In the genomic region with DNA sequence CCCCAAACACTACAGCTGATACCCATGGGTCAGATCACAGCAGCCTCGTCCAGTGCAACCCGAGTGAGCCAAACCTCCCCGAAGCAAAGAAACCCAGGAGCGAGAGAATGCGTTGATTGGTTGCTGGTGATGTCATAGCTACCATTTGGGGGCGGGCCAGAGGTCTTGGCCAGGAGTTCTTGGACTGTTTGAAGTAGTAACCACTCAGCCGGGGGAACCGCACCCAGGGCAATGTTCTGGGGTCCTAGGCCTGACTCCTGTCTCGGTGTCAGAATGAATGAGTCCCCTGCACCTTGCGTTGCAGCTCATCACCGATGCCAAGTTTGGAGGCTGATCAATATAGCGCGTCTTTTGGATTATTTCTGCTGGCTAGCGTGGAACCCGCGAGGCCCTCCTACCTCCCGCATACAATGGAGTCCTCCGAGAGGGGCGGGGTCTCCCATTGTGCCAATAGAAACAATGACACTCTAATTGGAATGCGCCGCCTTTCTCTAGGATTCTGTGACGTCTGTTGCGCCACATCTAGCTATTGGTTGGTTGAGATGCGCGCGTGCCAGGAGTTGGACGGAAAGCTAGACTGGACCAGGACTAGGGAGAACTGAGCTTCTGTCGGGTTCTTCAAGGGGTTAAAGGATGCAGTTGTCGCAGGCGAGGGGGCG, we compare ENCODE assay signal across 9 mouse cellular contexts. TPM values are rescaled to one million over a fixed set of nuclear protein-coding genes. Genes with fewer than 3 reads are reported as not detected.
DNase-seq lines count a peak whose midpoint lies in the region; ATAC-seq lines count a peak whose summit lies in the region.
"Had no signal": no experiment of that assay in that cellular context is flagged by ENCODE, and none has a peak within 500 bp of the region (broad histone marks: within the 10 kb centered on the region; RNA-seq: fewer than 3 reads in every experiment).

No protein-coding gene starts in this region.

- no peaks in the 10 kb centered on the region for H3K36me3 ChIP-seq in heart, embryonic 10.5 days
- no peaks in the 10 kb centered on the region for H3K36me3 ChIP-seq in embryonic facial prominence, embryonic 11.5 days (replicated peaks; ENCODE audit: control insufficient read depth, insufficient read depth, low read depth, low read length)
- H3K36me3 ChIP-seq in intestine, embryonic 15.5 days = no peaks in the 10 kb centered on the region
- peaks cover 26% of the 10 kb centered on the region for H3K36me3 ChIP-seq in midbrain, embryonic 14.5 days (ENCODE audit: control insufficient read depth, insufficient read depth, low read length)

- ATAC-seq in embryonic facial prominence, embryonic 11.5 days (replicated peaks; ENCODE audit: insufficient number of reproducible peaks, low FRiP score, low TSS enrichment, low read depth) = peak; percentile 51; the same call in 1 of the 2 replicates
- ATAC-seq in intestine, embryonic 15.5 days = peak; percentile 43
- ATAC-seq in midbrain, embryonic 14.5 days (ENCODE audit: low FRiP score, low TSS enrichment) = peak; percentile 89
- no peak for ATAC-seq in CD4-positive, CD25-positive, alpha-beta regulatory T cell, adult 4 months

- no peak overlapping the region; the same call in 1 of the 2 replicates for H3K4me2 ChIP-seq in embryonic facial prominence, embryonic 11.5 days (ENCODE audit: low read depth, low read length)
- H3K4me2 ChIP-seq in intestine, embryonic 15.5 days (replicated peaks) = no peak overlapping the region; the same call in 1 of the 2 replicates
- peak overlapping the region; percentile 78 for H3K4me2 ChIP-seq in midbrain, embryonic 14.5 days (ENCODE audit: low read length)

- WGBS in heart, embryonic 10.5 days = under 1% methylated on average over 31 of the region's 31 CpGs
- under 1% methylated on average over 31 of the region's 31 CpGs for WGBS in embryonic facial prominence, embryonic 11.5 days
- 1% methylated on average over 31 of the region's 31 CpGs for WGBS in intestine, embryonic 15.5 days
- WGBS in midbrain, embryonic 14.5 days = under 1% methylated on average over 31 of the region's 31 CpGs

- H3K4me3 ChIP-seq in heart, embryonic 10.5 days = peak overlapping the region; percentile 10
- no peak overlapping the region for H3K4me3 ChIP-seq in embryonic facial prominence, embryonic 11.5 days (ENCODE audit: low read depth, low read length)
- no peak overlapping the region for H3K4me3 ChIP-seq in intestine, embryonic 15.5 days (replicated peaks)
- peak overlapping the region; percentile 72 for H3K4me3 ChIP-seq in midbrain, embryonic 14.5 days (replicated peaks; ENCODE audit: low read depth, low read length)

- peaks cover 37% of the 10 kb centered on the region for H3K4me1 ChIP-seq in heart, embryonic 10.5 days
- no peaks in the 10 kb centered on the region; the same call in 1 of the 2 replicates for H3K4me1 ChIP-seq in embryonic facial prominence, embryonic 11.5 days (ENCODE audit: control insufficient read depth, insufficient read depth, low read length)
- H3K4me1 ChIP-seq in intestine, embryonic 15.5 days (replicated peaks) = peaks cover 15% of the 10 kb centered on the region
- peaks cover 28% of the 10 kb centered on the region for H3K4me1 ChIP-seq in midbrain, embryonic 14.5 days (ENCODE audit: control insufficient read depth, insufficient read depth, low read length)

- no peak overlapping the region for H3K27ac ChIP-seq in heart, embryonic 10.5 days
- H3K27ac ChIP-seq in embryonic facial prominence, embryonic 11.5 days (replicated peaks; ENCODE audit: low read depth, low read length) = no peak overlapping the region
- H3K27ac ChIP-seq in intestine, embryonic 15.5 days = no peak overlapping the region
- H3K27ac ChIP-seq in midbrain, embryonic 14.5 days (replicated peaks; ENCODE audit: low read depth, low read length) = peak overlapping the region; percentile 89
- H3K27ac ChIP-seq: macrophage had no signal

- H3K9me3 ChIP-seq in heart, embryonic 10.5 days = no peaks in the 10 kb centered on the region
- no peaks in the 10 kb centered on the region for H3K9me3 ChIP-seq in embryonic facial prominence, embryonic 11.5 days (replicated peaks; ENCODE audit: control insufficient read depth, low read length)
- no peaks in the 10 kb centered on the region for H3K9me3 ChIP-seq in intestine, embryonic 15.5 days
- H3K9me3 ChIP-seq in midbrain, embryonic 14.5 days (ENCODE audit: control insufficient read depth, low read length) = no peaks in the 10 kb centered on the region

- peaks cover 79% of the 10 kb centered on the region for H3K27me3 ChIP-seq in heart, embryonic 10.5 days (ENCODE audit: insufficient read depth, poor library complexity, severe bottlenecking)
- H3K27me3 ChIP-seq in embryonic facial prominence, embryonic 11.5 days (ENCODE audit: control insufficient read depth, insufficient read depth, low read length) = peaks cover 50% of the 10 kb centered on the region
- peaks cover 68% of the 10 kb centered on the region for H3K27me3 ChIP-seq in intestine, embryonic 15.5 days (replicated peaks)
- H3K27me3 ChIP-seq in midbrain, embryonic 14.5 days (ENCODE audit: control insufficient read depth, insufficient read depth, low read length) = peaks cover 15% of the 10 kb centered on the region

- no peak for DNase-seq in heart, embryonic 10.5 days (ENCODE audit: low spot score)
- no peak for DNase-seq in heart, adult 9 months (ENCODE audit: low spot score in 2 of 2)
- peak; percentile 47 for DNase-seq in embryonic facial prominence, embryonic 11.5 days (ENCODE audit: low spot score)
- peak; percentile 96 for DNase-seq in midbrain, embryonic 14.5 days
- DNase-seq in c-Kit-positive CD71-positive TER-119-positive erythroid progenitor cells, embryonic 14.5 days (ENCODE audit: low spot score) = no peak
- DNase-seq in ovary, postnatal 36 days (ENCODE audit: low spot score) = no peak

- H3K9ac ChIP-seq in embryonic facial prominence, embryonic 11.5 days (replicated peaks; ENCODE audit: low read length) = no peak overlapping the region
- H3K9ac ChIP-seq in intestine, embryonic 15.5 days = no peak overlapping the region
- peak overlapping the region; percentile 81 for H3K9ac ChIP-seq in midbrain, embryonic 14.5 days (replicated peaks; ENCODE audit: low read length)

RNA-seq across cellular contexts. Expression of a gene that starts 1.2 kb away (rescaled TPM):
- 0.13 and 0.26 TPM in 2 replicates for polyA plus RNA-seq in heart, embryonic 10.5 days (2016; fragmentation: Nextera tagmentation; extraction: Ambion mirVana)
- polyA plus RNA-seq in embryonic facial prominence, embryonic 11.5 days (2014; fragmentation: Nextera tagmentation; extraction: Ambion mirVana) = 1.0 and 1.2 TPM in 2 replicates
- polyA plus RNA-seq in intestine, embryonic 15.5 days (2015; fragmentation: Nextera tagmentation; extraction: Ambion mirVana) = 0.64 and 1.3 TPM in 2 replicates
- polyA plus RNA-seq in midbrain, embryonic 14.5 days (2014; fragmentation: Nextera tagmentation; extraction: Ambion mirVana) = 19.5 and 20.7 TPM in 2 replicates
- polyA plus RNA-seq in CD4-positive, CD25-positive, alpha-beta regulatory T cell, adult 4 months (2017; shearing (Covaris generic)) = under 1 TPM in 1 of 2 experiments, not detected in 1; 0.05 TPM

RNA-seq across cellular contexts. Expression of a gene that starts 16.7 kb away (rescaled TPM):
- 9.2 and 10.8 TPM in 2 replicates for polyA plus RNA-seq in heart, embryonic 10.5 days (2016; fragmentation: Nextera tagmentation; extraction: Ambion mirVana)
- 9.1 and 12.1 TPM in 2 replicates for polyA plus RNA-seq in embryonic facial prominence, embryonic 11.5 days (2014; fragmentation: Nextera tagmentation; extraction: Ambion mirVana)
- polyA plus RNA-seq in intestine, embryonic 15.5 days (2015; fragmentation: Nextera tagmentation; extraction: Ambion mirVana) = 10.4 and 12.0 TPM in 2 replicates
- 24.3 and 27.4 TPM in 2 replicates for polyA plus RNA-seq in midbrain, embryonic 14.5 days (2014; fragmentation: Nextera tagmentation; extraction: Ambion mirVana)
- 1 to 10 TPM; 7.5 to 7.8 TPM for polyA plus RNA-seq in CD4-positive, CD25-positive, alpha-beta regulatory T cell, adult 4 months (2017; shearing (Covaris generic))

RNA-seq across cellular contexts. Expression of a gene that starts 28.2 kb away (rescaled TPM):
- polyA plus RNA-seq in heart, embryonic 10.5 days (2016; fragmentation: Nextera tagmentation; extraction: Ambion mirVana) = 5.4 and 9.3 TPM in 2 replicates
- polyA plus RNA-seq in embryonic facial prominence, embryonic 11.5 days (2014; fragmentation: Nextera tagmentation; extraction: Ambion mirVana) = 14.5 and 15.5 TPM in 2 replicates
- 36.1 and 43.3 TPM in 2 replicates for polyA plus RNA-seq in intestine, embryonic 15.5 days (2015; fragmentation: Nextera tagmentation; extraction: Ambion mirVana)
- polyA plus RNA-seq in midbrain, embryonic 14.5 days (2014; fragmentation: Nextera tagmentation; extraction: Ambion mirVana) = 16.6 and 18.2 TPM in 2 replicates
- polyA plus RNA-seq in CD4-positive, CD25-positive, alpha-beta regulatory T cell, adult 4 months (2017; shearing (Covaris generic)) = 10 to 100 TPM in 1 of 2 experiments, 1 to 10 TPM in 1; 8.2 to 24.2 TPM

RNA-seq across cellular contexts. Expression of a gene that starts 41.3 kb away (rescaled TPM):
- polyA plus RNA-seq in heart, embryonic 10.5 days (2016; fragmentation: Nextera tagmentation; extraction: Ambion mirVana) = 48.1 and 63.9 TPM in 2 replicates
- 113 and 118 TPM in 2 replicates for polyA plus RNA-seq in embryonic facial prominence, embryonic 11.5 days (2014; fragmentation: Nextera tagmentation; extraction: Ambion mirVana)
- 62.6 and 65.0 TPM in 2 replicates for polyA plus RNA-seq in intestine, embryonic 15.5 days (2015; fragmentation: Nextera tagmentation; extraction: Ambion mirVana)
- polyA plus RNA-seq in midbrain, embryonic 14.5 days (2014; fragmentation: Nextera tagmentation; extraction: Ambion mirVana) = 256 and 286 TPM in 2 replicates
- 10 to 100 TPM; 20.1 to 27.6 TPM for polyA plus RNA-seq in CD4-positive, CD25-positive, alpha-beta regulatory T cell, adult 4 months (2017; shearing (Covaris generic))

Comparison
In these comparisons a context has a peak if more than half of its experiments do, and no peak if none do; other contexts are left out.
1. DNase-seq: peak in embryonic facial prominence, embryonic 11.5 days (single experiment) and midbrain, embryonic 14.5 days (single experiment); none in heart, embryonic 10.5 days (single experiment), heart, adult 9 months (0 of 2), c-Kit-positive CD71-positive TER-119-positive erythroid progenitor cells, embryonic 14.5 days (single experiment) and ovary, postnatal 36 days (single experiment).
2. H3K4me3 ChIP-seq: peak in heart, embryonic 10.5 days (single experiment) and midbrain, embryonic 14.5 days (single experiment); none in embryonic facial prominence, embryonic 11.5 days (single experiment) and intestine, embryonic 15.5 days (single experiment).